ENCODE assay signal across 8 mouse cellular contexts in genomic region chr14:74852965-74853758, GRCm38 (mm10).
DNase-seq lines count a peak whose midpoint lies in the region.

No protein-coding gene starts in this region.

- H3K4me3 ChIP-seq in forebrain, embryonic 10.5 days, result no peak overlapping the region

- peaks cover 30% of the 10 kb centered on the region for H3K4me1 ChIP-seq in forebrain, embryonic 10.5 days

- H3K9me3 ChIP-seq in forebrain, embryonic 10.5 days, result no peaks in the 10 kb centered on the region

- H3K36me3 ChIP-seq in forebrain, embryonic 10.5 days (replicated peaks), result 0 out of 2 replicates have a peak, but pooled peaks cover 3% of the 10 kb centered on the region

- peak; percentile 26 to 59 for DNase-seq in layer of hippocampus, adult 18-20 months (ENCODE audit: low spot score in 2 of 2)
- no peak for DNase-seq in layer of hippocampus, postnatal 25 days (ENCODE audit: extremely low spot score in 1 of 2, low spot score in 1 of 2)
- DNase-seq in forebrain, embryonic 10.5 days (ENCODE audit: extremely low spot score, low spot score), result peak; percentile 21
- peak; percentile 30 to 45 for DNase-seq in heart, postnatal 14 days
- DNase-seq in left cerebral cortex, adult 9 months (ENCODE audit: low spot score in 2 of 2), result peak; percentile 30 to 58
- peak; percentile 46 for DNase-seq in right cerebral cortex, postnatal 25 days
- no peak for DNase-seq in adrenal gland, adult 18-20 months (ENCODE audit: low spot score in 2 of 2)
- no peak for DNase-seq in T-cell, adult 2 months (ENCODE audit: low spot score)

- H3K27ac ChIP-seq in forebrain, embryonic 10.5 days, result peak overlapping the region; percentile 78

- no peaks in the 10 kb centered on the region for H3K27me3 ChIP-seq in forebrain, embryonic 10.5 days (ENCODE audit: poor library complexity, severe bottlenecking)

- 60% methylated on average over 16 of the region's 16 CpGs for WGBS in forebrain, embryonic 10.5 days

- intact Hi-C loops in heart, postnatal 14 days (cut with DNase I), result loop anchor here (5.0 kb wide), 1 partner anchor 94 kb away; the partner anchor contains the start of gene Lrch1

Comparison
In these comparisons a context has a peak if more than half of its experiments do, and no peak if none do; other contexts are left out.
1. DNase-seq: peak in layer of hippocampus, adult 18-20 months (2 of 2), forebrain, embryonic 10.5 days (single experiment), heart, postnatal 14 days (2 of 2), left cerebral cortex, adult 9 months (2 of 2) and right cerebral cortex, postnatal 25 days (single experiment); none in layer of hippocampus, postnatal 25 days (0 of 2), adrenal gland, adult 18-20 months (0 of 2) and T-cell, adult 2 months (single experiment).